Mouse (Mus musculus): Measurements from ENCODE around the gene Kcnc4. TPM values are rescaled to one million over a fixed set of nuclear protein-coding genes. Genes with fewer than 3 reads are reported as not detected.

The Kcnc4 gene
- total RNA-seq, 2 experiments from 2014 or later = 21.2 to 25.8 TPM

DNA sequence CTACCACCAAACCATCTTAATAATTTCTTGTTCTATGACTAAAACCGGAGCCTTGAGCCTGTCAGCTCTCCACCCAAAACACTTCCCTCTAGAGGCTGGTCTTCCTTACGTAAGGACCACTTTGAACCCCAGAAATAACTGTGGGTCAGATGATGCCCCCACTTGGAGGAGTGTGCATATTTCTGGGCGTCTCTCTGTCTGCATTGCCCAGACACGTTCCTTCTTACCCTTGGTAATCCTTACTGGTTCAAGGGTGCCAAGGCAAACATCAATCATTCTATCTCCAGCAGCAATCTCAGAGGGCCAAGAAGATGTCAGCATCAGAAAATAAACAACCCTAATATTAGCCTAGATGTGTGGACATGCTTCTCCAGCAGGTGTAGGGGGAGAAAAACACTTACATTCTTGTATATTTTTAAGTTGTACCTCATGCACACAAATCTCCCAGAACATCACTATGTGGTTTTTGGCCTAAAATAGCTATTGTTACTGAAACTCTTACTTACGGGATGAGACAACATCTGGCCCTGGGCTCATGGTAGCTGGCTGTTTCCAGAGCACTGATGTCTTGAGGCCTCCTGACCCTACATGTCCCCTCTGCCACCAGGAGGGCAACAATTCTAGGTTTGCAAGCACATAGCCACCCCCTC lies 59.2 kb downstream of the Kcnc4 start:
- no peak for DNase-seq
- intact Hi-C loops (cut with DNase I) = no loop called here

DNA sequence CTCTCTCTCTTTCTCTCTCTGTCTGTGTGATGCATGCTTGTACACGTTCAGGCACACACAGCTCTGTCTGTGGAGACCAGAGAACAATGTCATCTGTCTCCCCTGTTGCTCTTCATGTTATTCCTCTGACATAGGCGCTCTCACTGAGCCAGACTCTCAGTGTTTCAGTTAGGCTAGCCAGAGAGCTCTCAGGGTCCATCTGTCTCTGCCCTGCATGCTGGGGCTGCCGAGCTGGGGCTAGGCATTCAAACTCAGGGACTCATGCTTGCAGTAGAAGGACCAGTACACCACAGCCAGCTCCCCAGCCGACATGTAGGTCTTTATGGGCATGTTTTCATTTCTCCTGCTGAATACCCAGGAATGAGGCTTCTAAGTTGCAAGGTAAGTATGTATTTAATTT lies 68.2 kb downstream of the Kcnc4 start:
- DNase-seq = no peak
- intact Hi-C loops (cut with DNase I) = no loop called here

Other genes with a start within 250 kb of the Kcnc4 start
- not detected for gene Cym, start 237.8 kb downstream of the Kcnc4 start, total RNA-seq (2021)
- gene A630076J17Rik, start 228.9 kb downstream of the Kcnc4 start, total RNA-seq (2021) = not detected
- gene Prok1, start 219.8 kb downstream of the Kcnc4 start, total RNA-seq (2021) = not detected
- 10 to 100 TPM; 57.9 to 64.0 TPM for gene Lamtor5, start 180.7 kb downstream of the Kcnc4 start, total RNA-seq (2021)
- 1 to 10 TPM; 1.0 to 1.3 TPM for gene Slc16a4, start 168.3 kb downstream of the Kcnc4 start, total RNA-seq (2021)
- gene Rbm15, start 125.9 kb downstream of the Kcnc4 start, total RNA-seq (2021) = 10 to 100 TPM; 24.3 to 24.6 TPM
- 100 to 1,000 TPM; 152 to 153 TPM for gene Slc6a17, start 58.5 kb upstream of the Kcnc4 start, total RNA-seq (2021)
- gene Ubl4b, start 95.5 kb upstream of the Kcnc4 start, total RNA-seq (2021) = under 1 TPM in 1 of 2 experiments, not detected in 1; 0.58 TPM
- gene Alx3, start 135.5 kb upstream of the Kcnc4 start, total RNA-seq (2021) = 1 to 10 TPM; 1.7 to 1.9 TPM
- gene Gm10961, start 171.8 kb upstream of the Kcnc4 start, total RNA-seq (2021) = not detected
- 100 to 1,000 TPM; 114 to 120 TPM for gene Strip1, start 172.1 kb upstream of the Kcnc4 start, total RNA-seq (2021)
- gene Ahcyl1, start 237.0 kb upstream of the Kcnc4 start, total RNA-seq (2021) = 100 to 1,000 TPM; 185 to 200 TPM